Mouse (Mus musculus): ENCODE results near the gene Cep128.

DNA sequence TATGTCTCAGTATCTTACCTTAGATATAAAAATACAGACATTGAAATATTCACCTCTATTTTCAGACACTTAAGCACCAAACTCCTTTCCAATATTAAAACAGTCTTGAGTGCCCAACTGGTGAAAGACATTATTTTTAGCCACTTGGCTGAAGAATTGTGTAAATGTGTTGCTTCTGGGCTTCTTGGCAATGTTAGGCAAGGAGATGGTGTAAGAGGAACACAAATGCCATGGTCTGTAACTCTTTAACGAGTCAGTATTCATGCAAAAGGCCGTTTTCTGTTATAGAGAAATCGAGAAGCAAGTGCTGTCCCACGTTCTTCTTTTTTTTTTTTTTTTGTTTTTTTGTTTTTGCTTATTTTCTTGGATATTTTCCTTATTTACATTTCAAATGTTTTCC is 26.1 kb upstream of the Cep128 start:
- TF ChIP-seq CTCF (IDR thresholded peaks at IDR 0.05; ENCODE audit: insufficient read depth, low read depth, low read length): no peak
- no peak for TF ChIP-seq POLR2A (IDR thresholded peaks at IDR 0.05; ENCODE audit: insufficient read depth, low read depth, low read length)
